Mouse (Mus musculus) limb, embryonic 11.5 days (tissue): ENCODE data around the gene Pnmal2. TPM values are rescaled to one million over a fixed set of nuclear protein-coding genes. Genes with fewer than 3 reads are reported as not detected.

ENCODE experiments used
- ATAC-seq: fragments of 200-750 bp; cut with Nextera tagmentation; 2 replicates; pipeline ENCODE4 v1.8.0; 2017; ENCODE audit warnings: low read depth; ENCODE audit not compliant: insufficient number of reproducible peaks, low FRiP score, low TSS enrichment
- DNase-seq: peaks from one replicate; pipeline ENCODE4 v3.0.0-alpha.2; 2015; ENCODE audit warnings: low spot score
- H3K27ac ChIP-seq: fragments of 300-500 bp; sonication (generic); replicated peaks from 2 replicates; pipeline ENCODE4 v1.5.1; 2014; ENCODE audit warnings: low read depth, mild to moderate bottlenecking, low read length
- H3K27me3 ChIP-seq: fragments of 300-500 bp; sonication (generic); 2 replicates; pipeline ENCODE4 v1.6.1; 2014; ENCODE audit warnings: mild to moderate bottlenecking, low read length, mixed read lengths; ENCODE audit not compliant: control insufficient read depth, insufficient read depth
- H3K36me3 ChIP-seq: fragments of 300-500 bp; sonication (generic); 2 replicates; pipeline ENCODE4 v1.6.1; 2014; ENCODE audit warnings: mild to moderate bottlenecking, low read length, moderate library complexity, mixed read lengths; ENCODE audit not compliant: control insufficient read depth, insufficient read depth
- H3K4me1 ChIP-seq: fragments of 300-500 bp; sonication (generic); 2 replicates; pipeline ENCODE4 v1.6.1; 2014; ENCODE audit warnings: low read length, mixed read lengths; ENCODE audit not compliant: control insufficient read depth, insufficient read depth
- H3K4me2 ChIP-seq: fragments of 300-500 bp; sonication (generic); 2 replicates; pipeline ENCODE4 v1.6.1; 2014; ENCODE audit warnings: low read depth, mild to moderate bottlenecking, moderate library complexity; ENCODE audit not compliant: severe bottlenecking
- H3K4me3 ChIP-seq: fragments of 300-500 bp; sonication (generic); 2 replicates; pipeline ENCODE4 v1.5.1; 2014; ENCODE audit warnings: low read depth, low read length
- H3K9ac ChIP-seq: fragments of 300-500 bp; sonication (generic); 2 replicates; pipeline ENCODE4 v1.6.1; 2014; ENCODE audit warnings: mild to moderate bottlenecking, low read length
- H3K9me3 ChIP-seq: fragments of 300-500 bp; sonication (generic); 2 replicates; pipeline ENCODE4 v1.6.1; 2016; ENCODE audit warnings: low read length; ENCODE audit not compliant: control insufficient read depth
- WGBS: fragments of 180-500 bp; shearing (Covaris S2); extraction: QIAGEN DNeasy Blood & Tissue Kit; methylation state at CpG from one replicate; pipeline ENCODE4 v1.1.7; 2014; 5-methylcytosine and 5-hydroxymethylcytosine counted together
- polyA plus RNA-seq: library from polyadenylated mRNA; unstranded; fragments of >200 nt; fragmentation: Nextera tagmentation; extraction: Ambion mirVana; gene quantifications from 2 replicates; pipeline ENCODE4 v1.2.1, GENCODE M21; 2014

Gene Pnmal2
- polyA plus RNA-seq, 1 experiment from 2014 or later: 4.8 TPM

- Histone ChIP-seq H3K9me3 (no peaks in the 10 kb centered on the region), H3K27me3 (no peaks in the 10 kb centered on the region), H3K4me3 (no peak overlapping the region), H3K36me3 (peaks cover 26% of the 10 kb centered on the region), H3K27ac (no peak overlapping the region), H3K4me1 (peaks cover 31% of the 10 kb centered on the region), H3K4me2 (no peak overlapping the region), H3K9ac (no peak overlapping the region)
- WGBS: 80% methylated on average over 7 of the region's 7 CpGs
- no peak for DNase-seq
- ATAC-seq: no peak
These were observed 24.3 kb upstream of the Pnmal2 start for GRCm38 (mm10) chr7:16920150-16920579.

GRCm38 (mm10) chr7:16920818-16921791 is 23.4 kb upstream of the Pnmal2 start:
- peaks cover 31% of the 10 kb centered on the region for H3K4me1 ChIP-seq
- H3K27me3 ChIP-seq: no peaks in the 10 kb centered on the region
- peak overlapping the region; percentile 65; the same call in 1 of the 2 replicates for H3K27ac ChIP-seq
- H3K9me3 ChIP-seq: no peaks in the 10 kb centered on the region
- WGBS: 40% methylated on average over 21 of the region's 21 CpGs
- ATAC-seq (no peak), DNase-seq (peak; percentile 64)
- peak overlapping the region; percentile 89 for H3K4me2 ChIP-seq
- peak overlapping the region; percentile 43 for H3K9ac ChIP-seq
- peak overlapping the region; percentile 94 for H3K4me3 ChIP-seq
- H3K36me3 ChIP-seq: peaks cover 20% of the 10 kb centered on the region

DNA sequence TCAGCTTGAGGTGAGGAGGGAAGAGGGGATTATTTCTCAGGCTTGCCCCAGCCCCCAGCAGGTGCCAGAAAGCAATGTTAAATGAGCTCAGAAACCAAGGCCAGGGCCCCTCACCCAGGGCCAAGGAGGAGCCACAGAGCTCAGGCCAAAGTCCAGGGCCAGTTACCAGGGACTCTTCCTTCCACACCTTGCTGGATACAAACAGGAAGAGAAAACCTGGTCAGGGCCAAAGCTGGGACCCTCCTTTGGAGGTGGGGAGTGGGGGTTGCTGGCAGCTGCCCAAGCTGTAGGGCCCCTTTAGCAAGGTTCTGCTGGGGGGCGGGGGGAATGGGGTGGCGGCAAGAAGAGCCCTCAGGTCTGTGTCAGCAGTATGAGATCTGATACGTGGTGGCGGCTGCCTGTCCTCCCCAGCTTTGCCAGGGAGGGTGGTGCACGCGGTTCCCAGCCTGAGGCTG is 22.6 kb upstream of the Pnmal2 start:
- Histone ChIP-seq H3K4me3 (peak overlapping the region; percentile 94), H3K27ac (peak overlapping the region; percentile 65), H3K9me3 (no peaks in the 10 kb centered on the region), H3K4me2 (peak overlapping the region; percentile 89), H3K4me1 (peaks cover 31% of the 10 kb centered on the region), H3K36me3 (peaks cover 16% of the 10 kb centered on the region; the same call in 1 of the 2 replicates), H3K27me3 (no peaks in the 10 kb centered on the region), H3K9ac (peak overlapping the region; percentile 43)
- DNase-seq (no peak), ATAC-seq (no peak)
- 69% methylated on average over 6 of the region's 6 CpGs for WGBS

- Histone ChIP-seq H3K4me1 (peaks cover 31% of the 10 kb centered on the region), H3K36me3 (peaks cover 11% of the 10 kb centered on the region; the same call in 1 of the 2 replicates), H3K4me2 (peak overlapping the region; percentile 89), H3K27me3 (no peaks in the 10 kb centered on the region), H3K4me3 (peak overlapping the region; percentile 94), H3K27ac (peak overlapping the region; percentile 65), H3K9me3 (no peaks in the 10 kb centered on the region), H3K9ac (no peak overlapping the region; the same call in none of the 2 replicates)
- ATAC-seq (no peak), DNase-seq (no peak)
- WGBS: 66% methylated on average over 10 of the region's 10 CpGs
These were observed 22.0 kb upstream of the Pnmal2 start for GRCm38 (mm10) chr7:16922360-16922973.

- no peak; the same call in 1 of the 2 replicates for ATAC-seq
- peaks cover 31% of the 10 kb centered on the region for H3K4me1 ChIP-seq
- peak overlapping the region; percentile 94 for H3K4me3 ChIP-seq
- H3K27ac ChIP-seq: peak overlapping the region; percentile 80
- 0 out of 2 replicates have a peak, but pooled peaks cover 6% of the 10 kb centered on the region for H3K36me3 ChIP-seq
- DNase-seq: no peak
- H3K27me3 ChIP-seq: no peaks in the 10 kb centered on the region
- under 1% methylated on average over 54 of the region's 57 CpGs for whole genome bisulfite sequencing
- peak overlapping the region; percentile 89 for H3K4me2 ChIP-seq
- H3K9me3 ChIP-seq: no peaks in the 10 kb centered on the region
- peak overlapping the region; percentile 93 for H3K9ac ChIP-seq
These were observed 21.0 kb upstream of the Pnmal2 start for GRCm38 (mm10) chr7:16923283-16924036.

- Histone ChIP-seq H3K36me3 (0 out of 2 replicates have a peak, but pooled peaks cover under 1% of the 10 kb centered on the region), H3K27me3 (no peaks in the 10 kb centered on the region), H3K4me3 (peak within 1 kb of the TSS; percentile 94), H3K4me2 (peak within 1 kb of the TSS; percentile 89), H3K9ac (peak within 1 kb of the TSS; percentile 93), H3K27ac (peak within 1 kb of the TSS; percentile 85), H3K9me3 (no peaks in the 10 kb centered on the region), H3K4me1 (peaks cover 31% of the 10 kb centered on the region)
- ATAC-seq (peak; percentile 91), DNase-seq (peak; percentile 100)
- 2% methylated on average over 63 of the region's 64 CpGs for WGBS
These were observed 20.2 kb upstream of the Pnmal2 start, which contains the start of gene Calm3 for GRCm38 (mm10) chr7:16924037-16924834. Calm3 (minus strand) TSS chr7:16924114.

GRCm38 (mm10) chr7:16928341-16928740 is 16.1 kb upstream of the Pnmal2 start:
- no peaks in the 10 kb centered on the region for H3K9me3 ChIP-seq
- H3K4me3 ChIP-seq: no peak overlapping the region
- DNase-seq: no peak
- H3K4me2 ChIP-seq: no peak overlapping the region
- ATAC-seq: no peak
- H3K27me3 ChIP-seq: no peaks in the 10 kb centered on the region
- no peaks in the 10 kb centered on the region for H3K36me3 ChIP-seq
- 46% methylated on average over 2 of the region's 2 CpGs for WGBS
- no peaks in the 10 kb centered on the region for H3K4me1 ChIP-seq
- H3K27ac ChIP-seq: no peak overlapping the region
- H3K9ac ChIP-seq: no peak overlapping the region
